Mouse (Mus musculus): ENCODE measurements around the gene Zfp653. TPM values are rescaled to one million over a fixed set of nuclear protein-coding genes. Genes with fewer than 3 reads are reported as not detected.
A peak's percentile ranks its signal among the peaks of the same experiment; 100 is the strongest.

Gene Zfp653
- polyA plus RNA-seq, 1 experiment from 2014 or later = 19.8 TPM

DNA sequence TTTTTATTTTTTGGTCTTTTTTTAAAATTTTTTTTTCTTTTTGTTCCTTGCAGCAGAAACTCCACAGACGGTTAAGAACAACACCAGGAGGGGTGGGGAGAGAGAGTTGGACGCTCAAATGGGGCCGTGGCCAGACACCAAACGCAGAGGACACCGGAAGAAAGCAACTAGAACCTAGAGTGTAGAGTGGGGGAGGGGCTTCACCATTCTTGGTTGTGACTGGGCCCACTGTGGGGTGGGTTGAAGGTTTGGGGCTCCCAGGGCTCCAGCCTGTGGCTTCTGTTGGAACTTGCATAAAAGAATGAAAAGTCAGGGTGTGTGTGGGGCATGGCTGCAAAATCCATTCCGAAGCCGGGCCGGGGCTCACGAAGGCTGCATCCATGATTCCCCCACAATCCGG is 54.9 kb downstream of the Zfp653 start:
- no peak overlapping the region for H3K4me2 ChIP-seq (replicated peaks)
- 69% methylated on average over 10 of the region's 10 CpGs for WGBS
- H3K9me3 ChIP-seq = no peaks in the 10 kb centered on the region
- H3K4me1 ChIP-seq (replicated peaks) = 0 out of 2 replicates have a peak, but pooled peaks cover 2% of the 10 kb centered on the region
- ATAC-seq = no peak
- no peak overlapping the region for H3K4me3 ChIP-seq (replicated peaks)
- no peaks in the 10 kb centered on the region for H3K27me3 ChIP-seq
- H3K27ac ChIP-seq = peak overlapping the region; percentile 39; the same call in 1 of the 2 replicates
- H3K36me3 ChIP-seq = peaks cover 85% of the 10 kb centered on the region
- H3K9ac ChIP-seq (replicated peaks) = no peak overlapping the region

DNA sequence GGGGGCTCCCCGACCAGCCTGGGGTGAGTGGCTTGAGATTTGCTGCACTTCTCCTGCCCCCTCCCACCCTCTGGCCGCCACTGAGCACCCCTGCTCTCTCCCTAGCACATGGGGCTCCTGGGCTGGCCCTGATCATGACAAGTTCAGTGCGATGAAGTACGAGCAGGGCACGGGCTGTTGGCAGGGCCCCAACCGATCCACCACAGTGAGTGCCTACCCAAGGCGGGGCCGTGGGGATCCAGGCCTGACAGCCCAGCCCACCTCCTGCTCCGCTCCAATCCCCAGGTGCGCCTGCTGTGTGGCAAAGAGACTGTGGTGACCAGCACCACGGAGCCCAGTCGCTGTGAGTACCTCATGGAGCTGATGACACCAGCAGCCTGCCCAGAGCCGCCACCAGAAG is 58.4 kb downstream of the Zfp653 start:
- H3K27me3 ChIP-seq = no peaks in the 10 kb centered on the region
- H3K36me3 ChIP-seq = peaks cover 93% of the 10 kb centered on the region
- no peak overlapping the region for H3K9ac ChIP-seq (replicated peaks)
- no peak overlapping the region for H3K4me2 ChIP-seq (replicated peaks)
- H3K4me3 ChIP-seq (replicated peaks) = no peak overlapping the region
- peak; percentile 18 for ATAC-seq
- 0 out of 2 replicates have a peak, but pooled peaks cover 6% of the 10 kb centered on the region for H3K4me1 ChIP-seq (replicated peaks)
- H3K27ac ChIP-seq = no peak overlapping the region
- WGBS = 92% methylated on average over 13 of the region's 13 CpGs
- H3K9me3 ChIP-seq = no peaks in the 10 kb centered on the region

- peak; percentile 31; the same call in 1 of the 2 replicates for ATAC-seq
- Histone ChIP-seq H3K9me3 (no peaks in the 10 kb centered on the region), H3K4me3 (replicated peaks) (no peak overlapping the region), H3K36me3 (peaks cover 96% of the 10 kb centered on the region), H3K4me1 (replicated peaks) (peaks cover 9% of the 10 kb centered on the region; the same call in 1 of the 2 replicates), H3K4me2 (replicated peaks) (no peak overlapping the region), H3K27me3 (no peaks in the 10 kb centered on the region), H3K27ac (0 out of 2 replicates have a peak overlapping the region, but pooled peaks have one; percentile 2), H3K9ac (replicated peaks) (no peak overlapping the region)
- 92% methylated on average over 5 of the region's 5 CpGs for WGBS
Measured at GRCm38 (mm10) chr9:22011055-22011454, 60.1 kb downstream of the Zfp653 start.

Small RNA genes within 50 kb of the gene (microRNA-seq; reads per million reads assigned to microRNA genes)
- gene Mir7084 = not detected

Other genes starting within 250 kb of the Zfp653 start
- gene Angptl8, start 235.9 kb downstream of the Zfp653 start, polyA plus RNA-seq (2015; fragmentation: Nextera tagmentation; extraction: Ambion mirVana) = 0.24 and 0.43 TPM in 2 replicates
- gene Dock6, start 218.7 kb downstream of the Zfp653 start, polyA plus RNA-seq (2015; fragmentation: Nextera tagmentation; extraction: Ambion mirVana) = 14.2 and 17.0 TPM in 2 replicates
- 10.8 and 11.4 TPM in 2 replicates for gene Rab3d, start 153.2 kb downstream of the Zfp653 start, polyA plus RNA-seq (2015; fragmentation: Nextera tagmentation; extraction: Ambion mirVana)
- 7.1 and 10.3 TPM in 2 replicates for gene Ccdc159, start 143.9 kb downstream of the Zfp653 start, polyA plus RNA-seq (2015; fragmentation: Nextera tagmentation; extraction: Ambion mirVana)
- gene Tmem205, start 143.8 kb downstream of the Zfp653 start, polyA plus RNA-seq (2015; fragmentation: Nextera tagmentation; extraction: Ambion mirVana) = 41.1 and 42.0 TPM in 2 replicates
- gene Plppr2, start 134.3 kb downstream of the Zfp653 start, polyA plus RNA-seq (2015; fragmentation: Nextera tagmentation; extraction: Ambion mirVana) = 65.8 and 72.0 TPM in 2 replicates
- gene Swsap1, start 115.6 kb downstream of the Zfp653 start, polyA plus RNA-seq (2015; fragmentation: Nextera tagmentation; extraction: Ambion mirVana) = 9.8 and 12.6 TPM in 2 replicates
- gene Epor, start 107.9 kb downstream of the Zfp653 start, polyA plus RNA-seq (2015; fragmentation: Nextera tagmentation; extraction: Ambion mirVana) = 1.4 and 2.5 TPM in 2 replicates
- gene Rgl3, start 81.9 kb downstream of the Zfp653 start, polyA plus RNA-seq (2015; fragmentation: Nextera tagmentation; extraction: Ambion mirVana) = 1.0 and 1.4 TPM in 2 replicates
- gene Ccdc151, start 68.7 kb downstream of the Zfp653 start, polyA plus RNA-seq (2015; fragmentation: Nextera tagmentation; extraction: Ambion mirVana) = 3.9 and 4.9 TPM in 2 replicates
- 94.7 and 99.3 TPM in 2 replicates for gene Prkcsh, start 68.6 kb downstream of the Zfp653 start, polyA plus RNA-seq (2015; fragmentation: Nextera tagmentation; extraction: Ambion mirVana)
- gene Elavl3, start 19.4 kb downstream of the Zfp653 start, polyA plus RNA-seq (2015; fragmentation: Nextera tagmentation; extraction: Ambion mirVana) = 84.4 and 89.4 TPM in 2 replicates
- gene Gm49318, start 117 bp downstream of the Zfp653 start, polyA plus RNA-seq (2015; fragmentation: Nextera tagmentation; extraction: Ambion mirVana) = not detected in 2 replicates
- 44.3 and 50.3 TPM in 2 replicates for gene Ecsit, start 14.1 kb upstream of the Zfp653 start, polyA plus RNA-seq (2015; fragmentation: Nextera tagmentation; extraction: Ambion mirVana)
- gene Cnn1, start 27.8 kb upstream of the Zfp653 start, polyA plus RNA-seq (2015; fragmentation: Nextera tagmentation; extraction: Ambion mirVana) = 1.7 and 2.0 TPM in 2 replicates
- 185 and 190 TPM in 2 replicates for gene Elof1, start 45.8 kb upstream of the Zfp653 start, polyA plus RNA-seq (2015; fragmentation: Nextera tagmentation; extraction: Ambion mirVana)
- gene Acp5, start 64.3 kb upstream of the Zfp653 start, polyA plus RNA-seq (2015; fragmentation: Nextera tagmentation; extraction: Ambion mirVana) = 0.42 and 0.64 TPM in 2 replicates
- 79.4 and 88.3 TPM in 2 replicates for gene Pigyl, start 85.5 kb upstream of the Zfp653 start, polyA plus RNA-seq (2015; fragmentation: Nextera tagmentation; extraction: Ambion mirVana)
- 0.22 and 0.24 TPM in 2 replicates for gene Zfp872, start 116.7 kb upstream of the Zfp653 start, polyA plus RNA-seq (2015; fragmentation: Nextera tagmentation; extraction: Ambion mirVana)
- 10.1 and 13.4 TPM in 2 replicates for gene Zfp809, start 154.3 kb upstream of the Zfp653 start, polyA plus RNA-seq (2015; fragmentation: Nextera tagmentation; extraction: Ambion mirVana)
- gene Zfp599, start 188.5 kb upstream of the Zfp653 start, polyA plus RNA-seq (2015; fragmentation: Nextera tagmentation; extraction: Ambion mirVana) = 9.7 and 10.0 TPM in 2 replicates
- gene Zfp810, start 236.3 kb upstream of the Zfp653 start, polyA plus RNA-seq (2015; fragmentation: Nextera tagmentation; extraction: Ambion mirVana) = 39.9 and 43.3 TPM in 2 replicates